Mouse (Mus musculus): ENCODE measurements around the gene Adamts3. TPM values are rescaled to one million over a fixed set of nuclear protein-coding genes. Genes with fewer than 3 reads are reported as not detected.

Gene Adamts3
- total and polyA plus RNA-seq, 2 experiments from 2014 or later: 2.9 to 10.9 TPM

- Histone ChIP-seq H3K27ac (ENCODE audit: low read depth, low read length) (no peak overlapping the region), H3K36me3 (ENCODE audit: insufficient read depth, low read length) (no peaks in the 10 kb centered on the region), H3K9ac (replicated peaks; ENCODE audit: low read length, poor library complexity, severe bottlenecking) (no peak overlapping the region), H3K4me2 (ENCODE audit: low read depth, low read length, poor library complexity, severe bottlenecking) (no peak overlapping the region), H3K4me1 (ENCODE audit: insufficient read depth, low read length) (no peaks in the 10 kb centered on the region), H3K4me3 (ENCODE audit: low read depth, low read length) (no peak overlapping the region), H3K27me3 (ENCODE audit: insufficient read depth, low read length) (no peaks in the 10 kb centered on the region), H3K9me3 (ENCODE audit: low read length) (no peaks in the 10 kb centered on the region)
- no peak for TF ChIP-seq CTCF (IDR thresholded peaks at IDR 0.05)
- ATAC-seq (ENCODE audit: low FRiP score): no peak
- DNase-seq (ENCODE audit: low spot score): no peak
- 96% methylated on average over 2 of the region's 2 CpGs for WGBS
These were observed 229.3 kb downstream of the Adamts3 start for GRCm38 (mm10) chr5:89653862-89654261.

DNA sequence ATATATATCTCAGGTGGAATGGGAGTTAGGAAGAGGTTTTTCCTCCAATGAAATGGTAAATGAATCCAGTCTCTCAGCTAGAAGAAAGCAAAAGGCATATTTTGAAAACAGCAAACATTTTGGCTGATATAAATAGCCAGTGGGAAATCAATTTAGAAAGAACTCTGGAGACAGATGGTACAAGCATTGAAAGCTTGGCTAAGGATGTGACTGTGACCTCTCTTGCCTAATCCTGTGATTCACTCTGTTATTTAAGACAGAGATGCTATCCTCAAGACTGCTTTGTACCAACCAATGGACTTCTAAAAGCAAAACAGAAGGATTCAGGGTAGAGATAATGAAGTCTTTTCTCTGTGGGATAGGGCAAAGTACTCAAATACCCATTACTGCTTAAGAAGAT, 236.2 kb downstream of the Adamts3 start:
- no peak overlapping the region for H3K27ac ChIP-seq (ENCODE audit: low read depth, low read length)
- H3K4me2 ChIP-seq (ENCODE audit: low read depth, low read length, poor library complexity, severe bottlenecking): no peak overlapping the region
- ATAC-seq (ENCODE audit: low FRiP score): no peak
- TF ChIP-seq CTCF (IDR thresholded peaks at IDR 0.05): no peak
- no peaks in the 10 kb centered on the region for H3K9me3 ChIP-seq (ENCODE audit: low read length)
- H3K9ac ChIP-seq (replicated peaks; ENCODE audit: low read length, poor library complexity, severe bottlenecking): no peak overlapping the region
- no peak for DNase-seq (ENCODE audit: low spot score)
- no peaks in the 10 kb centered on the region for H3K27me3 ChIP-seq (ENCODE audit: insufficient read depth, low read length)
- H3K4me1 ChIP-seq (ENCODE audit: insufficient read depth, low read length): no peaks in the 10 kb centered on the region
- no peaks in the 10 kb centered on the region for H3K36me3 ChIP-seq (ENCODE audit: insufficient read depth, low read length)
- no peak overlapping the region for H3K4me3 ChIP-seq (ENCODE audit: low read depth, low read length)

GRCm38 (mm10) chr5:89635434-89635833, 247.7 kb downstream of the Adamts3 start:
- no peaks in the 10 kb centered on the region for H3K27me3 ChIP-seq (ENCODE audit: insufficient read depth, low read length)
- no peak for TF ChIP-seq CTCF (IDR thresholded peaks at IDR 0.05)
- H3K9ac ChIP-seq (replicated peaks; ENCODE audit: low read length, poor library complexity, severe bottlenecking): no peak overlapping the region
- no peaks in the 10 kb centered on the region for H3K9me3 ChIP-seq (ENCODE audit: low read length)
- no peaks in the 10 kb centered on the region for H3K4me1 ChIP-seq (ENCODE audit: insufficient read depth, low read length)
- ATAC-seq (ENCODE audit: low FRiP score): no peak
- 84% methylated on average over 2 of the region's 2 CpGs for WGBS
- peak; percentile 24 for DNase-seq (ENCODE audit: low spot score)
- no peak overlapping the region for H3K27ac ChIP-seq (ENCODE audit: low read depth, low read length)
- H3K4me2 ChIP-seq (ENCODE audit: low read depth, low read length, poor library complexity, severe bottlenecking): no peak overlapping the region
- H3K36me3 ChIP-seq (ENCODE audit: insufficient read depth, low read length): no peaks in the 10 kb centered on the region
- H3K4me3 ChIP-seq (ENCODE audit: low read depth, low read length): no peak overlapping the region

DNA sequence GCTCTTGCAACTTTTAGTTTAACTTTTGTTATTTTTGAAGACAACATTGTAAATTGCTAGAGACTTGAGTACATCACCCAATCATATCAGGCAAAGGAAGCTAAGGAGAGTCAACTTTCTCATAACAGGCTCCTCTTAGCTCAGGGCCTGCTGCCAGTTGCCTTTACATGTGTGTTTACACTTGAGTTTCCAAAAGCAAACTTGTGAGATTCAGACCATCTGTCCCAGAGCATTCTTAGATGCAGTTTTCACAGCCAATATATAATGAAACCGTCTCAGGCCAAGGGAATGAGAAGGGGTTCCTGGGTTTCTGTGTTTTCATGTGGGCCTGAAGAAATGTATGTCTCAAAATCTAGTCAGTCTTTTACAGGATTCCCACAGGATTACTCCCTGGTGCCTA, 251.5 kb downstream of the Adamts3 start:
- Histone ChIP-seq H3K27ac (ENCODE audit: low read depth, low read length) (no peak overlapping the region), H3K9me3 (ENCODE audit: low read length) (no peaks in the 10 kb centered on the region), H3K4me3 (ENCODE audit: low read depth, low read length) (no peak overlapping the region), H3K9ac (replicated peaks; ENCODE audit: low read length, poor library complexity, severe bottlenecking) (no peak overlapping the region), H3K36me3 (ENCODE audit: insufficient read depth, low read length) (no peaks in the 10 kb centered on the region), H3K4me2 (ENCODE audit: low read depth, low read length, poor library complexity, severe bottlenecking) (no peak overlapping the region), H3K27me3 (ENCODE audit: insufficient read depth, low read length) (no peaks in the 10 kb centered on the region), H3K4me1 (ENCODE audit: insufficient read depth, low read length) (no peaks in the 10 kb centered on the region)
- TF ChIP-seq CTCF (IDR thresholded peaks at IDR 0.05): no peak
- no peak for ATAC-seq (ENCODE audit: low FRiP score)
- 76% methylated on average over 1 of the region's 1 CpGs for WGBS
- no peak for DNase-seq (ENCODE audit: low spot score)

Measured in midbrain, postnatal 0 days (tissue).